Mouse (Mus musculus): ENCODE measurements at regions not wholly inside any gene's neighbourhood (a gene's known extent, or its start where the extent isn't known, plus 50 kb on each side); places are given as distances from the start of the nearest gene placed in this dataset.

GRCm38 (mm10) chr5:118967718-118968117 lies 407.2 kb downstream of the Med13l start:
- peak in 1 of 2 experiments; percentile 33 for DNase-seq (ENCODE audit: inconsistent age in 2 of 2, low spot score in 1 of 2)

- DNase-seq (ENCODE audit: inconsistent age in 2 of 2, low spot score in 1 of 2), result no peak
These were observed 414.7 kb downstream of the Med13l start for GRCm38 (mm10) chr5:118975147-118975546.

GRCm38 (mm10) chr5:118978921-118979630 lies 418.6 kb downstream of the Med13l start:
- DNase-seq (ENCODE audit: inconsistent age in 2 of 2, low spot score in 1 of 2), result no peak

GRCm38 (mm10) chr5:118981046-118981445 lies 420.6 kb downstream of the Med13l start:
- DNase-seq (ENCODE audit: inconsistent age in 2 of 2, low spot score in 1 of 2), result no peak

- peak in 1 of 2 experiments; percentile 48 for DNase-seq (ENCODE audit: inconsistent age in 2 of 2, low spot score in 1 of 2)
These were observed 423.8 kb downstream of the Med13l start for GRCm38 (mm10) chr5:118984251-118984650.

GRCm38 (mm10) chr5:118984797-118985408 lies 424.4 kb downstream of the Med13l start:
- peak; percentile 65 to 84 for DNase-seq (ENCODE audit: inconsistent age in 2 of 2, low spot score in 1 of 2)

GRCm38 (mm10) chr5:118987376-118988000 lies 427.0 kb downstream of the Med13l start:
- no peak for DNase-seq (ENCODE audit: inconsistent age in 2 of 2, low spot score in 1 of 2)

- no peak for DNase-seq (ENCODE audit: inconsistent age in 2 of 2, low spot score in 1 of 2)
These were observed 438.6 kb downstream of the Med13l start for GRCm38 (mm10) chr5:118999124-118999523.

GRCm38 (mm10) chr5:119005825-119006471 lies 445.5 kb downstream of the Med13l start:
- peak in 1 of 2 experiments; percentile 40 for DNase-seq (ENCODE audit: inconsistent age in 2 of 2, low spot score in 1 of 2)

GRCm38 (mm10) chr5:119010048-119010447 lies 449.6 kb downstream of the Med13l start:
- no peak for DNase-seq (ENCODE audit: inconsistent age in 2 of 2, low spot score in 1 of 2)

GRCm38 (mm10) chr5:119015181-119015580 lies 454.7 kb downstream of the Med13l start:
- DNase-seq (ENCODE audit: inconsistent age in 2 of 2, low spot score in 1 of 2), result no peak

GRCm38 (mm10) chr5:119015606-119016255 lies 455.3 kb downstream of the Med13l start:
- no peak for DNase-seq (ENCODE audit: inconsistent age in 2 of 2, low spot score in 1 of 2)

- no peak for DNase-seq (ENCODE audit: inconsistent age in 2 of 2, low spot score in 1 of 2)
These were observed 455.9 kb downstream of the Med13l start for GRCm38 (mm10) chr5:119016420-119016819.

- no peak for DNase-seq (ENCODE audit: inconsistent age in 2 of 2, low spot score in 1 of 2)
These were observed 463.5 kb downstream of the Med13l start for GRCm38 (mm10) chr5:119023947-119024346.

- DNase-seq (ENCODE audit: inconsistent age in 2 of 2, low spot score in 1 of 2), result no peak
These were observed 471.6 kb downstream of the Med13l start for GRCm38 (mm10) chr5:119032051-119032450.

GRCm38 (mm10) chr5:119044548-119044947 lies 484.1 kb downstream of the Med13l start:
- no peak for DNase-seq (ENCODE audit: inconsistent age in 2 of 2, low spot score in 1 of 2)

- no peak for DNase-seq (ENCODE audit: inconsistent age in 2 of 2, low spot score in 1 of 2)
These were observed 487.1 kb downstream of the Med13l start for GRCm38 (mm10) chr5:119047581-119047980.

- DNase-seq (ENCODE audit: inconsistent age in 2 of 2, low spot score in 1 of 2), result peak; percentile 43 to 56
These were observed 492.0 kb downstream of the Med13l start for GRCm38 (mm10) chr5:119052354-119052996.

- DNase-seq (ENCODE audit: inconsistent age in 2 of 2, low spot score in 1 of 2), result peak; percentile 28 to 65
These were observed 493.3 kb downstream of the Med13l start for GRCm38 (mm10) chr5:119053738-119054137.

- no peak for DNase-seq (ENCODE audit: inconsistent age in 2 of 2, low spot score in 1 of 2)
These were observed 493.9 kb downstream of the Med13l start for GRCm38 (mm10) chr5:119054393-119054792.

- DNase-seq (ENCODE audit: inconsistent age in 2 of 2, low spot score in 1 of 2), result peak; percentile 46 to 47
These were observed 495.0 kb downstream of the Med13l start for GRCm38 (mm10) chr5:119055430-119055829.

Measured in adrenal gland, adult (tissue).